Mouse (Mus musculus): Measurements from ENCODE around the gene Actl10.

- TF ChIP-seq MXI1 (IDR thresholded peaks at IDR 0.05; ENCODE audit: low read depth, low read length) (peak; percentile 66; the same call in 1 of the 2 replicates), CTCF (IDR thresholded peaks at IDR 0.05 in 2 of 3, conservative IDR thresholded peaks at IDR 0.05 in 1 of 3; ENCODE audit: control insufficient read depth in 1 of 3, insufficient read depth in 1 of 3, low read depth in 2 of 3, low read length in 3 of 3, poor library complexity in 1 of 3, severe bottlenecking in 1 of 3) (no peak), ZNF384 (IDR thresholded peaks at IDR 0.05; ENCODE audit: low read depth, low read length) (no peak), POLR2A (IDR thresholded peaks at IDR 0.05; ENCODE audit: control insufficient read depth in 1 of 2, insufficient read depth in 1 of 2, low read depth in 1 of 2, low read length in 2 of 2, poor library complexity in 1 of 2) (0 out of 4 replicates have a peak, but pooled peaks of 1 of the 2 experiments have one; percentile 24), SIN3A (IDR thresholded peaks at IDR 0.05; ENCODE audit: low read length) (peak; percentile 33), MAZ (IDR thresholded peaks at IDR 0.05; ENCODE audit: low read depth, low read length) (no peak), ZMIZ1 (IDR thresholded peaks at IDR 0.05; ENCODE audit: low read depth, low read length) (no peak)
Observed at GRCm38 (mm10) chr2:154538710-154539109, 12.9 kb upstream of the Actl10 start.

Measured in MEL (cell line).